Mouse (Mus musculus) midbrain, embryonic 14.5 days (tissue): ENCODE results near the gene Gm42791. TPM values are rescaled to one million over a fixed set of nuclear protein-coding genes. Genes with fewer than 3 reads are reported as not detected.

ENCODE experiments used
- ATAC-seq: fragments of 200-750 bp; cut with Nextera tagmentation; 2 replicates; pipeline ENCODE4 v1.8.0; 2017; ENCODE audit warnings: moderate number of reproducible peaks, moderate library complexity; ENCODE audit not compliant: low FRiP score, low TSS enrichment
- DNase-seq: peaks from one replicate; pipeline ENCODE4 v3.0.0-alpha.2; 2015
- H3K27ac ChIP-seq: fragments of 300-500 bp; sonication (generic); replicated peaks from 2 replicates; pipeline ENCODE4 v1.5.1; 2014; ENCODE audit warnings: mild to moderate bottlenecking, low read depth, low read length, moderate library complexity
- H3K27me3 ChIP-seq: fragments of 300-500 bp; sonication (generic); 2 replicates; pipeline ENCODE4 v1.6.1; 2014; ENCODE audit warnings: low read length, control low read depth, mixed read lengths; ENCODE audit not compliant: control insufficient read depth, insufficient read depth
- H3K36me3 ChIP-seq: fragments of 300-500 bp; sonication (generic); 2 replicates; pipeline ENCODE4 v1.6.1; 2014; ENCODE audit warnings: low read length, control low read depth; ENCODE audit not compliant: control insufficient read depth, insufficient read depth
- H3K4me1 ChIP-seq: fragments of 300-500 bp; sonication (generic); 2 replicates; pipeline ENCODE4 v1.6.1; 2014; ENCODE audit warnings: mild to moderate bottlenecking, antibody characterized with exemption, low read length, control low read depth; ENCODE audit not compliant: control insufficient read depth, insufficient read depth
- H3K4me2 ChIP-seq: fragments of 300-500 bp; sonication (generic); 2 replicates; pipeline ENCODE4 v1.6.1; 2014; ENCODE audit warnings: mild to moderate bottlenecking, low read length, moderate library complexity
- H3K4me3 ChIP-seq: fragments of 300-500 bp; sonication (generic); replicated peaks from 2 replicates; pipeline ENCODE4 v1.5.1; 2014; ENCODE audit warnings: low read depth, low read length
- H3K9ac ChIP-seq: fragments of 300-500 bp; sonication (generic); replicated peaks from 2 replicates; pipeline ENCODE4 v1.6.1; 2014; ENCODE audit warnings: mild to moderate bottlenecking, low read length, moderate library complexity
- H3K9me3 ChIP-seq: fragments of 300-500 bp; sonication (generic); 2 replicates; pipeline ENCODE4 v1.6.1; 2016; ENCODE audit warnings: low read length, control low read depth, mixed read lengths; ENCODE audit not compliant: control insufficient read depth
- WGBS: fragments of 180-500 bp; shearing (Covaris S2); extraction: QIAGEN DNeasy Blood & Tissue Kit; methylation state at CpG from one replicate; pipeline ENCODE4 v1.1.7; 2014; 5-methylcytosine and 5-hydroxymethylcytosine counted together
- polyA plus RNA-seq: library from polyadenylated mRNA; unstranded; fragments of >200 nt; fragmentation: Nextera tagmentation; extraction: Ambion mirVana; gene quantifications from 2 replicates; pipeline ENCODE4 v1.2.1, GENCODE M21; 2014

Gene Gm42791
- polyA plus RNA-seq, 1 experiment from 2014 or later = not detected

DNA sequence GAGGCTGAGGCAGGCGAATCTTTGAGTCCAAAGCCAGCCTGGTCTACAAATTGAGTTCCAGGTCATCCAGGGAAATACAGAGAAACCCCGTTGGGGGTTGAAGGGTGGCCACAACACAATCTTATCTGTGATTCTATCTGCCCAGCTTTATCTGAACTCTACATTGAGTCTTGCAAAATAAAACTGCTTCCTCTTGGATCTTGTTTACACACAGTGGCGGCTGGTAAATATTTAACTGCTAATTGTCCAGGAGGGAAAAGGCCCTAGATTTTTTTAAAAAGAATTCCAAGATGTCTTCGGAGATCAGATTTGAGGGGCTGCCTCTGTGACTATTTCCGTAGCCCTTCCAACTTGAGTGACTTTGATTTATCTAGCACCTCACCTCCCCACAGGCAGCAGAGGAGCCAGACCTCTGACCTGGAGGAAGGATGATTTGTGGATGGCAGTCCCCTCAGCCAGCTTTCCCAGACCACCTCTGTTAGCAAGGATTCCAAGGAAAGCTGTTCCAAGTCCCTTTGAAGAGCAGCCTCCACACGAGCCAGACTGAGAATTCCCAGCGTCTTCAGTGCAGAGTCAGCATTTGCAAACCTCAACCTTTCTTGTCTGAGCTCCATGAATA, 25.9 kb downstream of the Gm42791 start:
- H3K4me3 ChIP-seq = no peak overlapping the region
- no peaks in the 10 kb centered on the region for H3K36me3 ChIP-seq
- WGBS = 77% methylated on average over 7 of the region's 7 CpGs
- DNase-seq (no peak), ATAC-seq (no peak)
- no peaks in the 10 kb centered on the region for H3K9me3 ChIP-seq
- peaks cover 13% of the 10 kb centered on the region; the same call in 1 of the 2 replicates for H3K4me1 ChIP-seq
- H3K9ac ChIP-seq = no peak overlapping the region
- no peaks in the 10 kb centered on the region for H3K27me3 ChIP-seq
- H3K4me2 ChIP-seq = no peak overlapping the region
- H3K27ac ChIP-seq = no peak overlapping the region

DNA sequence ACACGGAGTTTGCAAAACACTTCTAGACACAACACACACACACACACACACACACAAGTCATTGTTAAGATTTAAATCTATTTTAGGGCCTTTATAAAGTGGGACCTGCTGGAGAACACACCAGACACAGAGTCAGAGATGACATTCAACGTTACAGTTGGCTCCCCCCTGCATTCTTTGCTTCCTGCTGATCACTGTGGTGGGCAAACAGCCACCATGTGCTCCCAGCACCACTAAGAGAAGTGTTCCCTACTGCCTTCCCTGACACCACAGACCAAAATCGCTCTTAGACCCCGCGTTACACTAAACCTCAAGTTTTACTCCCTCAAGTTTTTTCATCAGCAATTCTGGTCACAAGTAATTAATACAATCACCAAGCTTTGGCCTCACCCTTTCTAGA, 26.8 kb downstream of the Gm42791 start:
- no peak for ATAC-seq
- Histone ChIP-seq H3K4me1 (peaks cover 13% of the 10 kb centered on the region; the same call in 1 of the 2 replicates), H3K4me3 (no peak overlapping the region), H3K27me3 (no peaks in the 10 kb centered on the region), H3K4me2 (no peak overlapping the region), H3K9ac (no peak overlapping the region), H3K36me3 (no peaks in the 10 kb centered on the region), H3K27ac (no peak overlapping the region), H3K9me3 (no peaks in the 10 kb centered on the region)
- 75% methylated on average over 5 of the region's 5 CpGs for WGBS
- no peak for DNase-seq

DNA sequence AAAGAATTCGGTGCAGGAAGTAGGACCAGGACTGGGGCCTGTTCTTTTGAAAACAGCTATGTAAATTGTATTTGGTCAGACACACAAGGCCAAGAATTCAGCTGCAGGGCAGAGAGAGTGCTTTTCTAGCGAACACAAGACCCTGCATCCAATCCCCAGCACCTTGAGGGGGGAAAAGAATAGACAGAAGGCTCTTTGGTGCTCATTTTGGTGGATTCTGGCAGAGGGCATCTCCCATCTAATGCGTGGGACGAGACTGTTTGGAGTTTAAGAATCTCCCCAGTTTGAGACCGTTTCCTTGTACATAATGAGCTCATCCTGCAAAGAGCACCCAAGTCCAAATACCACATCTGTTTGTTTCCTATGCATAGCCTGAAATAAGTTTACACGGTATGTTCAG, 28.6 kb downstream of the Gm42791 start:
- no peaks in the 10 kb centered on the region for H3K36me3 ChIP-seq
- H3K4me2 ChIP-seq = no peak overlapping the region
- no peak overlapping the region for H3K9ac ChIP-seq
- WGBS = 62% methylated on average over 6 of the region's 6 CpGs
- peak; percentile 30 for DNase-seq
- H3K4me1 ChIP-seq = peaks cover 13% of the 10 kb centered on the region; the same call in 1 of the 2 replicates
- no peaks in the 10 kb centered on the region for H3K27me3 ChIP-seq
- peak overlapping the region; percentile 50; the same call in 1 of the 2 replicates for H3K27ac ChIP-seq
- no peak for ATAC-seq
- H3K9me3 ChIP-seq = no peaks in the 10 kb centered on the region
- H3K4me3 ChIP-seq = no peak overlapping the region

DNA sequence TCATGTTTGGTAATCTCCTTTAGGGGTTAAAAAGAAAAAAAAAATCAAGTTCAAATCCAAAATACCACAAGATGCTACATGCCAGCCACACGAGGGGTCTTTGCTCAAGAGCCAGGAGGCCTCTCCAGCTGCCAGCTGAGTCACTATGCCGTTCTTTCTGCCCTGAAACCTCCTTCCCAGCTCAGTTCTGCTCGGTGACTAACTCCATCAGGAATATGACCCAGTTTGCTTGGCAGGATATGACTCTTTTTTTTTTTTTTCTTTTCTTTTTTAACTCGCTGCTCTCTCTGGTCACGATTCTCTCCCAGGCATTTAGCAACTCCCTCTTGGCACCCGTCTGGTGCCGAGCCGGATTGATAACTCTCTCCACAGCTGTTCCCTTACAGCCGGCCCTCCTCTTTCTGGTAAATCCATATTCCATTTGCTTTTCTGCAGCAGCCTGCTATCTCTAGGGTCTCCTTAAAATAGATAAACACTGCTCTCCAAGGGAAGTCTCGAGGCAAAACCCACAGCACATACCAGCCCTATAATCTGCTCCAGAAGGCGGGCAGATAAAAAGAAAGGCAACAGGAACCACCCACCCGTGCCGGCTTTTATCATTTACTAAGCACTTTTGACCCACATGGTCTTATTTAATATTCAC, 29.1 kb downstream of the Gm42791 start:
- no peak overlapping the region for H3K4me3 ChIP-seq
- no peaks in the 10 kb centered on the region for H3K36me3 ChIP-seq
- ATAC-seq (no peak), DNase-seq (peak; percentile 63)
- H3K9ac ChIP-seq = no peak overlapping the region
- peak overlapping the region; percentile 50 for H3K27ac ChIP-seq
- H3K27me3 ChIP-seq = no peaks in the 10 kb centered on the region
- no peak overlapping the region for H3K4me2 ChIP-seq
- H3K9me3 ChIP-seq = no peaks in the 10 kb centered on the region
- 9% methylated on average over 13 of the region's 13 CpGs for WGBS
- H3K4me1 ChIP-seq = peaks cover 13% of the 10 kb centered on the region; the same call in 1 of the 2 replicates

DNA sequence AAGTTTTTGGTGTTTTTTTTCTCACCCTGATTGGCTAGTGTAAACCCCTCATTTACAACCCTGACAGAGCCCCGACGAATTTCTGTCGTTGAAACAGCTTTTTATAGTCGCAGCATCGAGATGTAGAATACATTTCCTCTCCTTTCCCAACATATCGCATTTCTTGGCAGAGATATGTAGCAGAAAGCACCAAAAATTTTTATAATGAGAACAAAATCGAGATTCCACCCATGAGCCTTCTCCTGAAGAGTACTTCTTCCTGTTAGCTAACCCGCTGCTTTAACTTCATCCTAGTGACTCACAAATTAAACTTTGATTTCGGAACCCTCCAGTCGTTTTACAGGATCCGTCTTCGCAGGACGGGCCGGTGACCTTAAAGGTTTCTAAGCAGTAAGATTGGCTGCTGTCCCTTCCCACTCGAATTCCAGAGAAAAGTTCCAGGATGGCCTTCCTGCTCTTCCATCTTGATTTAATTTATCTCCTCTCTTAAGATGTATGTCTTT, 29.8 kb downstream of the Gm42791 start:
- WGBS = 89% methylated on average over 15 of the region's 15 CpGs
- H3K27ac ChIP-seq = peak overlapping the region; percentile 10; the same call in 1 of the 2 replicates
- H3K4me3 ChIP-seq = no peak overlapping the region
- no peaks in the 10 kb centered on the region for H3K36me3 ChIP-seq
- peaks cover 13% of the 10 kb centered on the region; the same call in 1 of the 2 replicates for H3K4me1 ChIP-seq
- no peak for DNase-seq
- no peaks in the 10 kb centered on the region for H3K27me3 ChIP-seq
- no peak for ATAC-seq
- no peak overlapping the region for H3K9ac ChIP-seq
- H3K9me3 ChIP-seq = no peaks in the 10 kb centered on the region
- no peak overlapping the region for H3K4me2 ChIP-seq

DNA sequence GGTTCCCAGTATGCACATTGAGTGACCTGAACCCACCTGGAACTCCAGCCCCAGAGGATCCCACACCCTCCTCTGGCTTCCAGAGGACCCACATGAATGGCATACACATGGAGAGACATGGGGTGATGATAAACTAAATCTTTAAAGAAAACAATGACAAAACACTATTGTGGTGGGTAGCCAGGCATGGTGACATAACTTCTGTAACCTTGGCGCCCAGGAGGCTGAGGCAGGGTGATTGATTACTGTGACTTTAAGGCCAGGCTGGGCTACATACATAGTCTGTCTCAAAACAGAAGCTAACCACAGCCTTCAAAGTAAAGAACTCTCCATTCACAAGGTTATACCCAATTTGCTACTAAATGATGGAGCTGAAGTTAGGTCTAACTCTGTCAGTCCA, 30.7 kb downstream of the Gm42791 start:
- Histone ChIP-seq H3K9me3 (no peaks in the 10 kb centered on the region), H3K9ac (no peak overlapping the region), H3K4me2 (no peak overlapping the region), H3K36me3 (no peaks in the 10 kb centered on the region), H3K27ac (no peak overlapping the region), H3K27me3 (no peaks in the 10 kb centered on the region), H3K4me3 (no peak overlapping the region), H3K4me1 (peaks cover 22% of the 10 kb centered on the region)
- ATAC-seq = no peak
- no peak for DNase-seq
- 89% methylated on average over 1 of the region's 1 CpGs for WGBS

DNA sequence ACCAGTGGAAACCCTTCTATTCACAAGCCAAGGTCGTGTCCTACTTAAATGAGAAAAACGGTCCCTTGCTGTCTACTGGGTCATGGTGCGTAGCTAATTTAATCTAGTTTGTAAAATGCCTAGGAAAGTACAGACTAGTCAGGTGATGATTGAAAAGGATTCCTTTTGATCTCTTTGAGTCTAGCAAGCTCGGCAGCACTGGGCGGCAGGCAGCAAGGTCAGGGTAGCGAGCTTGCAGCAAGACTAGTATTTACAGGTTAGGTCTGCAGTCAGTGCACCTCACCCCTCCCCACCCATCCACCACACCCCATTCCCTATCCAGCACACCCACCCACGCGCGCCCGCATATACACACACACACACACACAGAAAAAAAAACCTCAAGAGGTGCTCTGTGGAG, 34.7 kb downstream of the Gm42791 start:
- no peak overlapping the region for H3K4me3 ChIP-seq
- no peak for ATAC-seq
- no peak overlapping the region for H3K4me2 ChIP-seq
- 51% methylated on average over 10 of the region's 10 CpGs for WGBS
- DNase-seq = no peak
- H3K9me3 ChIP-seq = no peaks in the 10 kb centered on the region
- no peaks in the 10 kb centered on the region for H3K27me3 ChIP-seq
- H3K9ac ChIP-seq = no peak overlapping the region
- H3K27ac ChIP-seq = no peak overlapping the region
- no peaks in the 10 kb centered on the region for H3K36me3 ChIP-seq
- H3K4me1 ChIP-seq = peaks cover 14% of the 10 kb centered on the region

DNA sequence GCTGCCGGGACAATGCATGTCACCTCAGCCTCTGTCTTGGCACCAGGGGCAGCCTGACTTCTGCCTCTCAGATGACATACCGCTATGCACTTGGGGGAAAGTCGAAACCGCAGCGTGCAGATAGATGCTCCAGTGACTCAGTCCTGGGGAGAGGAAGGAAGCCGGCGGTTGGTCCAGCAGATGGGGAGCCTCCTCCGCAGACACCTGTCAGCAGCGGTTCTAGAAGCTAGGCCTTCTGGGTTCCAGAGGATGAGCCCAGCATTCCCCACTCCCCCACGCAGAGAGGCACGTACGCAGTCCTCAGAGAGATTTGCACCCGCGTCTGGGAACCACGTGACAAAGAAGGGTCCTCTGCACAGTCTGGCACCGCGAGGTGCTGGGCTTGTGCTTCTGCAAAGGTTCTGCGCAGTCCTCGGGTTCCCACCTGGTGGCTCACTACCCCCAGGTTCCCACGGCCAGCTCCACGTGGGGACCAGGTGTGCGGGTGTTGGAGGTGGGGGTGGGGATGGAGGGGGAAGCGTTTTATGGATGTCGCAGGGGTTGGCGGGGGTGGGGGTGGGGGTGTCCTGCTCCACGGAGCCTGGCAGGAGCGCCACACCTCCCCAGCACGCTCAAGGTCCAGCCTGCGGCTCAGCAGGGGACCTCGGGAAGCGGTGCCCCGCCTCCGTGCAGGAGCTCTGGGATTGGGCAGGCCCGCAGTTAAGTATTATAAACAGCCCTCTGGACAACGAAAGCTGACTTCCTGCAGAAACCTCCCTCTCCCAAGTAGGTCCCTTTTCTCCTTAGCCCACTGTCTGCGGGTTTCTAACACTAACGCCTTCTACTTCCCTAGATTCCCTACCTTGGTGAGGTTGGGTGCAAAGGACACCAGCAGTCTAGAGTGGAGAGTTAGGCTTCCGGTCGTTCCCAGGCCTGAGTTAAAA, 35.6 kb downstream of the Gm42791 start:
- Histone ChIP-seq H3K4me1 (peaks cover 13% of the 10 kb centered on the region), H3K27me3 (no peaks in the 10 kb centered on the region), H3K9ac (peak overlapping the region; percentile 49), H3K9me3 (no peaks in the 10 kb centered on the region), H3K4me3 (peak overlapping the region; percentile 37), H3K27ac (no peak overlapping the region), H3K36me3 (no peaks in the 10 kb centered on the region), H3K4me2 (peak overlapping the region; percentile 80)
- 2% methylated on average over 39 of the region's 39 CpGs for WGBS
- peak; percentile 63; the same call in 1 of the 2 replicates for ATAC-seq
- peak; percentile 52 for DNase-seq
